Mouse (Mus musculus) stomach, postnatal 0 days (tissue): Measurements from ENCODE around the gene Smyd2. TPM values are rescaled to one million over a fixed set of nuclear protein-coding genes. Genes with fewer than 3 reads are reported as not detected.

Source experiments
- ATAC-seq: fragments of 200-750 bp; cut with Nextera tagmentation; 2 replicates; pipeline ENCODE4 v1.8.0; 2017; ENCODE audit not compliant: low FRiP score, low TSS enrichment
- DNase-seq: peaks from one replicate; pipeline ENCODE4 v3.0.0-alpha.2; 2016; ENCODE audit warnings: low spot score
- H3K27ac ChIP-seq: fragments of 300-500 bp; sonication (generic); replicated peaks from 2 replicates; pipeline ENCODE4 v1.5.1; 2014; ENCODE audit warnings: mild to moderate bottlenecking, control low read depth
- H3K27me3 ChIP-seq: fragments of 300-500 bp; sonication (generic); 2 replicates; pipeline ENCODE4 v1.6.1; 2014; ENCODE audit warnings: low read length; ENCODE audit not compliant: control insufficient read depth, insufficient read depth
- H3K36me3 ChIP-seq: fragments of 300-500 bp; sonication (generic); 2 replicates; pipeline ENCODE4 v1.6.1; 2014; ENCODE audit warnings: low read length, mixed read lengths; ENCODE audit not compliant: control insufficient read depth, insufficient read depth
- H3K4me1 ChIP-seq: fragments of 300-500 bp; sonication (generic); replicated peaks from 2 replicates; pipeline ENCODE4 v1.6.1; 2014; ENCODE audit warnings: antibody characterized with exemption; ENCODE audit not compliant: control insufficient read depth, insufficient read depth
- H3K4me2 ChIP-seq: fragments of 300-500 bp; sonication (generic); replicated peaks from 2 replicates; pipeline ENCODE4 v1.6.1; 2014; ENCODE audit warnings: low read depth, mild to moderate bottlenecking, control low read depth, moderate library complexity
- H3K4me3 ChIP-seq: fragments of 300-500 bp; sonication (generic); 2 replicates; pipeline ENCODE4 v1.5.1; 2014; ENCODE audit warnings: low read depth, low read length, control low read depth
- H3K9ac ChIP-seq: fragments of 300-500 bp; sonication (generic); 2 replicates; pipeline ENCODE4 v1.6.1; 2014; ENCODE audit warnings: mild to moderate bottlenecking, low read length, control low read depth, mixed read lengths
- H3K9me3 ChIP-seq: fragments of 300-500 bp; sonication (generic); 2 replicates; pipeline ENCODE4 v1.6.1; 2016; ENCODE audit warnings: low read length; ENCODE audit not compliant: control insufficient read depth
- CTCF ChIP-seq: IDR thresholded peaks from 2 replicates; pipeline ENCODE4 v1.5.1; 2016; ENCODE audit warnings: antibody characterized with exemption, low read depth, mild to moderate bottlenecking, moderate library complexity
- EP300 ChIP-seq: optimal IDR thresholded peaks from 2 replicates; pipeline ENCODE3; 2016; ENCODE audit warnings: antibody characterized with exemption
- WGBS: fragments of 180-500 bp; shearing (Covaris S2); extraction: QIAGEN DNeasy Blood & Tissue Kit; methylation state at CpG from one replicate; pipeline ENCODE4 v1.1.7; 2014; 5-methylcytosine and 5-hydroxymethylcytosine counted together
- polyA plus RNA-seq: library from polyadenylated mRNA; unstranded; fragments of >200 nt; fragmentation: Nextera tagmentation; extraction: Ambion mirVana; gene quantifications from 2 replicates; pipeline ENCODE4 v1.2.1, GENCODE M21; 2015

Gene Smyd2
- polyA plus RNA-seq, 1 experiment from 2014 or later: 59.0 TPM

DNA sequence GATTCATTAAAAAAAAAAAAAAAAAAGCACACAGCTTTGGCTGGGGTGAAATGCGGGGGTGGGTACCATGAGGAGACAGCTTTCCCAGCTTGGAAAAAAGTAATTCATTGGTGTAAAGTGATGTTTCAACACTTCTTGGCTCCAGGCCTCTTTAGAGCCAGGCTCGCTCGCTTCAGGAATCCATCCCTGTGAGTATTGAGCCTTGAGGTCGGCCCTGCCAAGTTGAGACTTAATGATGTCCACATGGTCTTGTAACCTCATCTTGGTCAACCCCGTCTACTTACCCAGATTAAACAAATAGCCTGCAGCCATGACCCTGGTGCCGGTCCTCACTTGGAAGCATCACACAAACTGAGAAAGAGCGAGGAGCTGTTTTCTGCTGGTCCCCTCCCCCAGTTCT is 69.7 kb downstream of the Smyd2 start:
- H3K4me1 ChIP-seq: no peaks in the 10 kb centered on the region
- peak overlapping the region; percentile 2 for H3K27ac ChIP-seq
- H3K9me3 ChIP-seq: no peaks in the 10 kb centered on the region
- TF ChIP-seq EP300 (no peak), CTCF (no peak)
- WGBS: 60% methylated on average over 7 of the region's 7 CpGs
- DNase-seq (no peak), ATAC-seq (peak; percentile 67; the same call in 1 of the 2 replicates)
- no peak overlapping the region for H3K4me2 ChIP-seq
- no peak overlapping the region for H3K9ac ChIP-seq
- H3K36me3 ChIP-seq: peaks cover 16% of the 10 kb centered on the region
- no peak overlapping the region for H3K4me3 ChIP-seq
- H3K27me3 ChIP-seq: no peaks in the 10 kb centered on the region

GRCm38 (mm10) chr1:189852051-189852450 is 70.1 kb downstream of the Smyd2 start:
- Histone ChIP-seq H3K4me2 (no peak overlapping the region), H3K4me3 (no peak overlapping the region), H3K9me3 (no peaks in the 10 kb centered on the region), H3K9ac (no peak overlapping the region), H3K27ac (0 out of 2 replicates have a peak overlapping the region, but pooled peaks have one; percentile 8), H3K36me3 (peaks cover 13% of the 10 kb centered on the region), H3K27me3 (no peaks in the 10 kb centered on the region), H3K4me1 (no peaks in the 10 kb centered on the region)
- 56% methylated on average over 5 of the region's 5 CpGs for WGBS
- TF ChIP-seq CTCF (no peak), EP300 (no peak)
- ATAC-seq (no peak), DNase-seq (no peak)

DNA sequence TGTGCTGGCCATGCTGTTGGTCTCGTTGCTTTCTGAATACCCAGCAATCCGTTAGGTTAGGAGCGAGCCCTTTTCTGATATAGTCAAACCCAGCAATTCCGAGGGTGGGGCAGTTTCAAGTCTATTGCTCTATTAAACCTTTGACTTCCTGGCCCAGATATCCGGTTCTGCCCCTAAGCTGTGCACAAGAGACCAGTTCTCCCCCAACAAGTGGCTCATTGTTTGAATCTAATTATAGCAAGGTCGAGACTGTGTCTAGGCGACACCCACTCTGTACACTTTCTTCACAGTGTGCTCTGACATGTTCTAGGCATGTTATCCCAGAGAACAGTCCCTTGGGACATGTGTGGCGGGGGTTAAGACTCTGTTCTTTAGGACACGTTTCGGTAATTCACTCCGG is 72.6 kb downstream of the Smyd2 start:
- no peaks in the 10 kb centered on the region for H3K4me1 ChIP-seq
- WGBS: 67% methylated on average over 11 of the region's 11 CpGs
- peaks cover 10% of the 10 kb centered on the region for H3K36me3 ChIP-seq
- ATAC-seq: no peak
- no peak overlapping the region for H3K4me3 ChIP-seq
- TF ChIP-seq CTCF (no peak), EP300 (no peak)
- DNase-seq: no peak
- H3K9me3 ChIP-seq: no peaks in the 10 kb centered on the region
- H3K4me2 ChIP-seq: no peak overlapping the region
- H3K9ac ChIP-seq: no peak overlapping the region
- H3K27me3 ChIP-seq: no peaks in the 10 kb centered on the region
- H3K27ac ChIP-seq: no peak overlapping the region

GRCm38 (mm10) chr1:189846319-189846718 is 75.8 kb downstream of the Smyd2 start:
- peaks cover 13% of the 10 kb centered on the region for H3K36me3 ChIP-seq
- H3K9ac ChIP-seq: no peak overlapping the region
- H3K27me3 ChIP-seq: no peaks in the 10 kb centered on the region
- H3K4me2 ChIP-seq: no peak overlapping the region
- no peaks in the 10 kb centered on the region for H3K9me3 ChIP-seq
- no peak for DNase-seq
- TF ChIP-seq CTCF (no peak), EP300 (no peak)
- 91% methylated on average over 2 of the region's 2 CpGs for WGBS
- no peak for ATAC-seq
- H3K27ac ChIP-seq: no peak overlapping the region
- no peak overlapping the region for H3K4me3 ChIP-seq
- no peaks in the 10 kb centered on the region for H3K4me1 ChIP-seq

DNA sequence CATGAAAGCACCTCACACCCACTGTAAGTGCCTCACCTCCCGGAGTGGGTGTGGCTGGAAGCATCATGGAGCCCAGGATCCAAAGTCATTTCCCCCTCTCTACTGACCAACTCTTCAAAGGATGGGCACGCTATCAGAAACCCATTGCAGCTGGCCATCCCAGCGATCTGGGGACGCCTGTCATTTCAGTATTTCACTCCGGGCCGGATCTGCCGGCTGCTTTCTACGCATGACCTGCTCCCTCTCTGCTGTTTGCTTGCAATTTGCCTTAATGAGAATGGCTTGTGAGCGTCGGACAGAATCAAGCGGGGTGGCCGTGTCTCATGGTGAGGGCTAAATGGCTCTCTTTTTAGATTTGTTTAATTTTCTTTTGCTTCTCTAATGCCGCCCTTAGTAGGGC is 88.0 kb downstream of the Smyd2 start:
- Histone ChIP-seq H3K27me3 (no peaks in the 10 kb centered on the region), H3K36me3 (peaks cover 4% of the 10 kb centered on the region; the same call in 1 of the 2 replicates), H3K9me3 (no peaks in the 10 kb centered on the region), H3K4me3 (no peak overlapping the region), H3K4me2 (no peak overlapping the region), H3K27ac (no peak overlapping the region), H3K4me1 (no peaks in the 10 kb centered on the region), H3K9ac (no peak overlapping the region)
- WGBS: 75% methylated on average over 13 of the region's 13 CpGs
- DNase-seq: no peak
- no peak for TF ChIP-seq CTCF
- no peak for TF ChIP-seq EP300
- ATAC-seq: no peak

DNA sequence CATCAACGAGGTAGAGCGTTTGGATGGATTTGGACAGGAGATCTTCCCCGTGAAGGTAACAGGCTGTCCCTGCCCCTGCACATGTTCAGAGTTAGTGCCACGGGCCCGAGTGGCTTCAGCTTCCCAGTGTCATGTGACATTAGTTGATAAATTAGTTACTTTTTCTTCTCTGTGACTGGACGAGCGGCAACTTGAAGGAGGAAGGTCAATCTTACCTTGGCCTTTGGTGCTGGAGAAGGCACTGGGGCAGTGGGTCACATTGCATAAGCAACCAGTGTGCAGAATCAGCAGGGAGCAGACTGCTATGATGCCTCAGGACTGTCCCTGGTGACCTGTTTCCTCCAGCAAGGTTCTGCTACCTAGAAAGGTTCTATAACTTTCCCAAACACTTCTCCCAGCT is 88.8 kb downstream of the Smyd2 start:
- DNase-seq (no peak), ATAC-seq (no peak)
- WGBS: 74% methylated on average over 7 of the region's 7 CpGs
- H3K36me3 ChIP-seq: peaks cover 4% of the 10 kb centered on the region; the same call in 1 of the 2 replicates
- H3K27ac ChIP-seq: no peak overlapping the region
- no peak overlapping the region for H3K4me2 ChIP-seq
- H3K27me3 ChIP-seq: no peaks in the 10 kb centered on the region
- TF ChIP-seq EP300 (no peak), CTCF (no peak)
- no peaks in the 10 kb centered on the region for H3K4me1 ChIP-seq
- no peaks in the 10 kb centered on the region for H3K9me3 ChIP-seq
- no peak overlapping the region for H3K4me3 ChIP-seq
- no peak overlapping the region for H3K9ac ChIP-seq
